Mouse (Mus musculus): Measurements from ENCODE around the gene Acot4.
"Not testable (repeated sequence)": the region's sequence is repeated elsewhere in the genome, so short reads cannot be mapped to it uniquely, and the experiment has no call there.

Acot4 gene

GRCm38 (mm10) chr12:84030659-84031332 is 7.4 kb upstream of the Acot4 start:
- DNase-seq (ENCODE audit: low read depth, low spot score) = peak; percentile 50

DNA sequence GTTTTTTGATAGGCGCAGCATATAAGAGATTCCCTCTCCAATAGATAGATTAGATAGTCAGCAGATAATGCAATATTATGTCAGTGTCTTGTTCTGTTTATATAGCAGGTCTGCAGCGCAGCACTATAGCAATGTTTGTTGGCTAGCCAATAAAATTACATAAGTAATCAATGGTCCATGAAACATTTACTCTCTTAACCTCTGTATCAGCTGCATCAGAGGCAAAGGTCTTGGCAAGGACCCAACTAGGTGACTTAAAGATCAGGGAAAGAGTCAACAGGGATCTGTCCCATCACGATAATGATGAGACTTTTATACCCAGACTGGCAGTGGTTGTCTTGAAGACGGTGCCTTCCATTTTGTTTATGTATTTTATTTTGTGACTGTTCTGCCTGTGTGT is 5.3 kb upstream of the Acot4 start:
- no peak for DNase-seq (ENCODE audit: low read depth, low spot score)

DNA sequence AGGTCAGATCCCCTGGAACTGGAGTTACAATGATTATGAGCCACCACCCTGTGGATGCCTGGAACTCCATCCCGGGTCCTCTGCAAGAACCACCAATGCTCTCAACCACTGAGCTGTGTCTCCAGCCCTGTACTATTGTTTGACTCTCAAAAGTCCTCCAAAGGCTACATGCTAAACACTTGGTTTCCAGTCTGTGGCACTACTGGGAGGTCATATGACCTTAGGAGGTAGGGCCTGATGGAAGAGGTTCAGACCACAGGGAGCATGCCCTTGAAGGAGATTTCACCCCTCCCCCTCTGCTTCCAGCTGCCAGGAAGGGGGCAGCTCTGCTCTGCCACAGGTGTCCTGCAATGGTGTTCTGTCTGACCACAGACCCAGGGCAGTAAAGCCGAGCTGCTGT is 4.9 kb upstream of the Acot4 start:
- DNase-seq (ENCODE audit: low read depth, low spot score) = not testable (repeated sequence)

DNA sequence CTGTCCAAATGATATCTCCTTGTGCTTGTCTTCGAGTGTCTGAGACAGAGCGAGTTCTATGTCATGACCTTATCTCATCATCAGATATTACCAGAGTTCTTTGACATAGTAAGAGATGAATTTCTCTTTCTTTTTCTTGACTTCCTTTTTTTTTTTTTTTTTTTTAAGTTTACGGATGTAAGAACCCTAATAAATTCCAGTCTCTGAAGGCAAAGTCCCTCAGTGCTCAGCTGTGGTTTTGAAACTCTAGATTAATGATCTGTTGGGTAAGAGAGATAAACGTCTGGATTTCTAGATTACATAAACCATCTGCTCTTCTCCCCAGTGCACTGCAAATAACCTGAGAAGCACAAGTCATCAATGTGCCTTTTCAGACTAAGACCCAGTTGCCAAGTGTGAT is 4.1 kb upstream of the Acot4 start:
- DNase-seq (ENCODE audit: low read depth, low spot score) = no peak

DNA sequence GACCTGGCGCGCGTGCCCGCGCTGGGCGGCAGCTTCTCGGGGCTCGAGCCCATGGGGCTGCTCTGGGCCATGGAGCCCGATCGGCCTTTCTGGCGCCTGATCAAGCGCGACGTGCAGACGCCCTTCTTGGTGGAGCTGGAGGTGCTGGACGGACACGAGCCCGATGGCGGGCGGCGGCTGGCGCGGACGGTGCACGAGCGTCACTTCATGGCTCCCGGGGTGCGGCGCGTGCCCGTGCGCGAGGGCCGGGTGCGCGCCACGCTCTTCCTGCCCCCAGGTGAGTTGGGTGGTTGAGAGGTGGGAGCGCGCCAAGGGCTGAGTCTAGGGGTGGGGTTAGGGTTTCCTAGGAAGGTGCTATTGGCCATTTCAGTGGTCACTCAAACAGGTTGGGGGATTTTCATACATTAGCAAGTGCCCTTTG is 522 bp downstream of the Acot4 start, which contains the start of gene Gm49366:
Gm49366 (plus strand) TSS at position 245 of the 421 bp plus-strand sequence.
- not testable (repeated sequence) for DNase-seq (ENCODE audit: low read depth, low spot score)

- DNase-seq (ENCODE audit: low read depth, low spot score) = no peak
Observed at GRCm38 (mm10) chr12:84042248-84042647, 4.1 kb downstream of the Acot4 start.

- no peak for DNase-seq (ENCODE audit: low read depth, low spot score)
Observed at GRCm38 (mm10) chr12:84044045-84044444, 5.9 kb downstream of the Acot4 start.

DNA sequence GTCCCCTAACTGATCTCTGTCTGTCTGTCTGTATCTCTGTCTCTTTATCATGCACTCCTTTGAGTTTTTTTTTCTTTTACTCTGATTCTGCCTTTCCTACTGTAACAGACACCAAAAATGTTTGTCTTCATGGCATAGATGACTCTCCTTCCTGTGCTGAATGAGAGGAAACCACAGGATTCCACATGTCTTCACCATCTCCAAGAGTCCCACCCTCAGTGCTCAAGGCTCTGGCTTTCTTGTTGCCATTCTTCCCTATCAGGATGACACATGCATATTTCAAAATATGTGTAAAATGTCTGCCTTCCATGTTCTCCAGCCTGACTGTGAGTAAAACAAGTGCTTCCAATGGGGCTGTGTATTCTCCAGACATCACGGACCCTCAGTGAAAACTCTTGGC is 8.7 kb downstream of the Acot4 start:
- no peak for DNase-seq (ENCODE audit: low read depth, low spot score)

GRCm38 (mm10) chr12:84050744-84051143 is 12.6 kb downstream of the Acot4 start:
- not testable (repeated sequence) for DNase-seq (ENCODE audit: low read depth, low spot score)

DNA sequence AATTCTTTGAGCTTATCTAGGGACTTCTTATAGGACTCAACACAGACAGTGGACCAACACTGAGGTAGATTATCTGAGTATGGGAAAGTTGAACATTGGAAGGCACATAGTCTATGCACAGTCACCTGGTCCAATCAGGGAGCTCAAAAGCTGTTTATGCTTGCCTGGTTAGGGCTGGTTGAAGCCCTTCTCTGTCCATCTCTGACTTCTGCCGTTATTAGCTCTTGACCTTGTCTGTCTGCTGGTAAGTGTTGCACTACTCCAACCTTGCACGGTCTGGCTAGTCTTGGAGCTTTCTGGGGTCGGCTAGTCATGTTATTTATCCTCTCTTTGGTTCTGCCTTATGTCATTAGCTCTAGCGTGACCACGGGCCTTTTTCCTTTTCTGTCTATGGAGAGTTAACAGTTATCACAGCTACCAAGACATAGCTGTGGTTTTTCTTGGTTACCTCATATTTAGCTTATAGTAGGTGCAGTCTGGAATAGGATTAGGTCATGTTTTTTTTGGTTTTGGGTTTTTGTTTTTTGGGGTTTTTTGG is 13.8 kb downstream of the Acot4 start, which contains the start of gene Acot3:
Acot3 (plus strand) TSS at position 208 of the 538 bp plus-strand sequence.
- DNase-seq (ENCODE audit: low read depth, low spot score) = no peak

GRCm38 (mm10) chr12:84052609-84053008 is 14.4 kb downstream of the Acot4 start:
- DNase-seq (ENCODE audit: low read depth, low spot score) = no peak

DNA sequence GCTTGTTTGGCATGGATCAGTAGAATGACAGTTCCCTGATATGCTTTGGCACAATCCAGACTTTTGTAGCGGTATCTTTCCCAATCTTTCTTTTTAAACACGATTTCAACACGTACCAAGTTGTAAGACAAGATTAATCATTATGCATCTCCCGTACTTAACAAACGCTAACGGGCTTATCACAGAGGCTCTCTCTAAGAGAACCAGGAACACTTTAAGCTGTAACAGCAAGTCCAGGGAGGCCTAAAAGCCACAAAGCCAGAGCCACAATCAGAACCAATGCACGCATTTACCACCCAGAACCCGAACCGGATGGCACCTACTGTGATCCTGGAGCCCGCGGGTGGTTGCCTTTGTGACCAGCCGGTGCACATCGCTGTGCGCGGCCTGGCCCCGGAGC is 15.0 kb downstream of the Acot4 start:
- no peak for DNase-seq (ENCODE audit: low read depth, low spot score)

- DNase-seq (ENCODE audit: low read depth, low spot score) = no peak
Observed at GRCm38 (mm10) chr12:84053679-84054391, 15.7 kb downstream of the Acot4 start.

GRCm38 (mm10) chr12:84060946-84061345 is 22.8 kb downstream of the Acot4 start:
- DNase-seq (ENCODE audit: low read depth, low spot score) = no peak

GRCm38 (mm10) chr12:84062336-84062735 is 24.2 kb downstream of the Acot4 start:
- DNase-seq (ENCODE audit: low read depth, low spot score) = no peak

GRCm38 (mm10) chr12:84063228-84063627 is 25.0 kb downstream of the Acot4 start:
- no peak for DNase-seq (ENCODE audit: low read depth, low spot score)

DNA sequence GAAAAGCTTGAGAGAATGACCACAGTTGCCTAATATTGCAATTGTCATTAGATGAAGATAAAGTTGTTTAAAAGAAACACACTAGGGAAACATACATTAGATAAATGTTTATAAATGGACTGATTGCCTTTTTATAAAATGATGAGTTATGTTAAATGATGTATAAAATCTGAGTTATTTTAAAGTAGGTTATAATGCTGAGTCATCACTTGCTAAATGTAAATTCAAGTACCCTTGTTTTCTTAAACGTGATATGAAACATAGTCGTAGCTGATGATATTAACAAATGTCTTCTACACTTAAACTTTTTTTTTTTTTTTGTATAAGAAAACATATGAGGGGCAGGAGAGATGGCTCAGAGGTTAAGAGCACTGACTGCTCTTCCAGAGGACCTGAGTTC is 25.7 kb downstream of the Acot4 start:
- DNase-seq (ENCODE audit: low read depth, low spot score) = no peak

GRCm38 (mm10) chr12:84064621-84065020 is 26.4 kb downstream of the Acot4 start:
- DNase-seq (ENCODE audit: low read depth, low spot score) = no peak

- DNase-seq (ENCODE audit: low read depth, low spot score) = no peak
Observed at GRCm38 (mm10) chr12:84067752-84068151, 29.6 kb downstream of the Acot4 start.

- no peak for DNase-seq (ENCODE audit: low read depth, low spot score)
Observed at GRCm38 (mm10) chr12:84068296-84068695, 30.1 kb downstream of the Acot4 start.

- no peak for DNase-seq (ENCODE audit: low read depth, low spot score)
Observed at GRCm38 (mm10) chr12:84068986-84069385, 30.8 kb downstream of the Acot4 start, which contains the start of gene Acot5. TSS of gene Acot5 (plus strand) at chr12:84069325.

DNA sequence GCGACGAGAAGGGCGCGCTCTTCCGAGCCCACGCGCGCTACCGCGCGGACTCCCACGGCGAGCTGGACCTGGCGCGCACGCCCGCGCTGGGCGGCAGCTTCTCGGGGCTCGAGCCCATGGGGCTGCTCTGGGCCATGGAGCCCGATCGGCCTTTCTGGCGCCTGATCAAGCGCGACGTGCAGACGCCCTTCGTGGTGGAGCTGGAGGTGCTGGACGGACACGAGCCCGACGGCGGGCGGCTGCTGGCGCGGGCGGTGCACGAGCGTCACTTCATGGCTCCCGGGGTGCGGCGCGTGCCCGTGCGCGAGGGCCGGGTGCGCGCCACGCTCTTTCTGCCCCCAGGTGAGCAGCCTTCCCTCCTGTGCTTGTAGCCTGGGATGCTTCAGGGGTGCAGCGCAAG is 31.4 kb downstream of the Acot4 start:
- DNase-seq (ENCODE audit: low read depth, low spot score) = not testable (repeated sequence)

DNA sequence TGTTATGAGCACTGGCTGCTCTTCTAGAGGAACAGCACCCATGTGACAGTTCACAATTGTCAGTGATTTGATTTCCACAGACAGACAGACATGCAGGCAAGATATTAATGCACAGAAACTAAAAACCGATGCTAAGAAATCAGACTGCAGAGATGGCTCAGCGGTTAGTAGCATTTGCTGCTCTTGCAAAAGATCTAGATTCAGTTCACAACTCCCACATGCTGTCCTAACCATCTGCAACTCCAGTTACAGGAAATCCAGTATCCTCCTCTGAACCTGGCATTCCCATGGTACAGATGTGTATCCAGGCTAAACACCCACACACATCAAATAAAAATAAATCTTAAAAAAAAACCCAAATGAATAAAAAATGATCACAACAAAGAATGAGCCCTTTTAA is 33.5 kb downstream of the Acot4 start:
- no peak for DNase-seq (ENCODE audit: low read depth, low spot score)

All from retina, adult 2 months (tissue).